Mouse (Mus musculus): Measurements from ENCODE around the gene Cacna1a.

GRCm38 (mm10) chr8:84663483-84664327 lies 275.5 kb downstream of the Cacna1a start:
- no peak for TF ChIP-seq GATA1 (IDR thresholded peaks at IDR 0.05; ENCODE audit: borderline replicate concordance, low read length)
- TF ChIP-seq FLI1 (IDR thresholded peaks at IDR 0.05; ENCODE audit: low read length): peak; percentile 92
